Mouse (Mus musculus) adrenal gland, postnatal 36 days (tissue): ENCODE measurements at regions not wholly inside any gene's neighbourhood (a gene's known extent, or its start where the extent isn't known, plus 50 kb on each side); places are given as distances from the start of the nearest gene placed in this dataset.
A peak's percentile ranks its signal among the peaks of the same experiment; 100 is the strongest.

Experiments
- DNase-seq, 2 experiments: peaks; one replicate each; pipeline ENCODE4 v3.0.0; 2021; ENCODE audit warnings: mixed read lengths in 1 of 2

GRCm38 (mm10) chr12:106128944-106129724 is 119.1 kb downstream of the Vrk1 start:
- no peak for DNase-seq

GRCm38 (mm10) chr12:106130071-106130676 is 120.1 kb downstream of the Vrk1 start:
- no peak for DNase-seq

- no peak for DNase-seq
Observed at GRCm38 (mm10) chr12:106132715-106133114, 122.7 kb downstream of the Vrk1 start.

GRCm38 (mm10) chr12:106138466-106138865 is 128.4 kb downstream of the Vrk1 start:
- no peak for DNase-seq

GRCm38 (mm10) chr12:106139491-106139890 is 129.5 kb downstream of the Vrk1 start:
- no peak for DNase-seq

GRCm38 (mm10) chr12:106139927-106140326 is 129.9 kb downstream of the Vrk1 start:
- DNase-seq, result no peak

- no peak for DNase-seq
Observed at GRCm38 (mm10) chr12:106140671-106141070, 130.6 kb downstream of the Vrk1 start.

GRCm38 (mm10) chr12:106143548-106143947 is 133.5 kb downstream of the Vrk1 start:
- no peak for DNase-seq

- DNase-seq, result no peak
Observed at GRCm38 (mm10) chr12:106156837-106157236, 146.8 kb downstream of the Vrk1 start.

- DNase-seq, result no peak
Observed at GRCm38 (mm10) chr12:106157827-106158226, 147.8 kb downstream of the Vrk1 start.

GRCm38 (mm10) chr12:106158620-106159019 is 148.6 kb downstream of the Vrk1 start:
- no peak for DNase-seq

GRCm38 (mm10) chr12:106171301-106171700 is 161.3 kb downstream of the Vrk1 start:
- no peak for DNase-seq

- DNase-seq, result no peak
Observed at GRCm38 (mm10) chr12:106173211-106173610, 163.2 kb downstream of the Vrk1 start.

- peak; percentile 4 to 10 for DNase-seq
Observed at GRCm38 (mm10) chr12:106174070-106174980, 164.3 kb downstream of the Vrk1 start.

- DNase-seq, result no peak
Observed at GRCm38 (mm10) chr12:106174981-106175700, 165.1 kb downstream of the Vrk1 start.

- DNase-seq, result no peak
Observed at GRCm38 (mm10) chr12:106177302-106177701, 167.3 kb downstream of the Vrk1 start.

- no peak for DNase-seq
Observed at GRCm38 (mm10) chr12:106177861-106178260, 167.8 kb downstream of the Vrk1 start.

GRCm38 (mm10) chr12:106178688-106179205 is 168.7 kb downstream of the Vrk1 start:
- DNase-seq, result no peak

GRCm38 (mm10) chr12:106182923-106183322 is 172.9 kb downstream of the Vrk1 start:
- no peak for DNase-seq

GRCm38 (mm10) chr12:106183973-106184372 is 173.9 kb downstream of the Vrk1 start:
- no peak for DNase-seq

GRCm38 (mm10) chr12:106185398-106186077 is 175.5 kb downstream of the Vrk1 start:
- no peak for DNase-seq
